Mouse (Mus musculus) brain, embryonic 14.5 days (tissue): Measurements from ENCODE around the gene Rab11a.

Experiments
- CTCF ChIP-seq: fragments of 200-500 bp; IDR thresholded peaks from 2 replicates; pipeline ENCODE4 v1.5.1; 2012; ENCODE audit warnings: inconsistent platforms, mild to moderate bottlenecking, moderate library complexity, borderline replicate concordance; ENCODE audit not compliant: insufficient read depth, insufficient read length; ENCODE audit errors: extremely low read depth
- POLR2A ChIP-seq: fragments of 200-500 bp; IDR thresholded peaks from 2 replicates; pipeline ENCODE4 v1.6.1; 2012; ENCODE audit warnings: mild to moderate bottlenecking, inconsistent platforms, borderline replicate concordance; ENCODE audit not compliant: poor library complexity, insufficient read depth, insufficient read length, severe bottlenecking; ENCODE audit errors: extremely low read depth

GRCm38 (mm10) chr9:64773936-64774335, 36.4 kb upstream of the Rab11a start:
- TF ChIP-seq POLR2A (no peak), CTCF (peak; percentile 30; the same call in 1 of the 2 replicates)
